Mouse (Mus musculus) mesoderm, embryonic 11.5 days (tissue): ENCODE measurements around the gene Mslnl.
A peak's percentile ranks its signal among the peaks of the same experiment; 100 is the strongest.
"Not testable (repeated sequence)": the region's sequence is repeated elsewhere in the genome, so short reads cannot be mapped to it uniquely, and the experiment has no call there.

Experiments
- DNase-seq: peaks from one replicate; pipeline ENCODE4 v3.0.0-alpha.2; 2012; ENCODE audit warnings: low read depth, low spot score

Gene Mslnl

DNA sequence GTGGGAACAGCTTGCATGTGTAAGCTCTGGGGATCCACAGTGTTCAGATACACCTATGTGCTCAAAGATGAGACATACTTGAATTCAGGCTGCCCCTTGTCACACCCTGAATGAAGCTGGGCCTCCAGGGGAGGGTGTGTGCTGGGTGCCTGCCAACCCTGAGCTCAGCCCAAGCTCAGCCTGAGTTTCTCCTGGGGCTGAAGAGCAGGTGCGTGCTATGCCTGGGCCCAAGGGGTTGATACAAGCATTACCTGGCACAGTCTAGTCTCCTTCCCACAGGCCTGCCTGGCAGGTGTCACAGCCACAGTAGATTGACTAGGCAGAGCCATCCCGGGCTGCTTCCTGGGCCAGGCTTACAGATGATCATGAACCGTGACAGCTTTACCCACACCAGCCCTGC lies at the start of gene Mslnl:
Mslnl (plus strand) TSS at position 298 of the 400 bp plus-strand sequence.
- no peak for DNase-seq

DNA sequence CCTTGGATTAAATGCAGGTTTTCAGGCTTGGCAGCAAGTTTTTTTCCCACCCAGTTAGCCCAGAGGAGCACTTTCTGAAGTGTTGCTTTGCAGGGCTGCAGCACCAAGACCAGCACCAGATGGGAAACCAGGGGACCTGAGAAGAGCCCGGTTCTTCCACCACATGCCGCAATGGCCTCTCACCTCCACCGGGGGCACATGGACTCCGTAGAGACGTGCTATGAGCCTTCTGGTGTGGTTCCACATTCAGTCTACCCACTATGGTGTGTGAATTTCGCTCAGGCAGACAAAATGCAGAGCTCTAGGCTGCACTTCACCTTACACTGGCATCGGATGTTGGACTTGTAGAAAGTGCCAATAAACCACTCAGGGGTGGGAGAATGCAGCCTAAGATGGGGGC lies 49.5 kb upstream of the Mslnl start:
- no peak for DNase-seq

- no peak for DNase-seq
These were observed 46.9 kb upstream of the Mslnl start for GRCm38 (mm10) chr17:25688922-25689321.

- DNase-seq = no peak
These were observed 39.6 kb upstream of the Mslnl start for GRCm38 (mm10) chr17:25696263-25696662.

DNA sequence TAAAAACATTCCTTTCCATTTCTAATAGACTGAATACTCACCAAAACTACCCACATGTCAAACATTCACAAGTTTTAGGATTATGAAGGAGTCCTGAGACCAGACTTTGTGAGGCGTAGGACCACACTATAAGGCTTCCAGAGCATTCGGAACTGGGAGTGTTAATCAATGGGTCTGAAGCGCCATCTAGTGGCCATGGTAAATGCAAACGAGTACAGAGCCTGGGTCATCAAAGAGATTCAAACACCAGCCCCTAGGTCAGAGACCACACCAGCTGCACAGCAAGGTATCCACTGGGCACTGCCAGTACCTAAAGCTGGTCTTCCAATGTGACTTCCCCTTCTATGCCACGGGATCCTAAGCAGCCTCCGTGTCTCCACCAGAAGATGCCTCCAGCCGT lies 37.4 kb upstream of the Mslnl start:
- DNase-seq = peak; percentile 86

GRCm38 (mm10) chr17:25700863-25701496 lies 34.9 kb upstream of the Mslnl start:
- no peak for DNase-seq

GRCm38 (mm10) chr17:25709994-25710393 lies 25.8 kb upstream of the Mslnl start:
- DNase-seq = no peak

- no peak for DNase-seq
These were observed 24.7 kb upstream of the Mslnl start for GRCm38 (mm10) chr17:25711136-25711535.

GRCm38 (mm10) chr17:25715627-25716026 lies 20.2 kb upstream of the Mslnl start:
- no peak for DNase-seq

DNA sequence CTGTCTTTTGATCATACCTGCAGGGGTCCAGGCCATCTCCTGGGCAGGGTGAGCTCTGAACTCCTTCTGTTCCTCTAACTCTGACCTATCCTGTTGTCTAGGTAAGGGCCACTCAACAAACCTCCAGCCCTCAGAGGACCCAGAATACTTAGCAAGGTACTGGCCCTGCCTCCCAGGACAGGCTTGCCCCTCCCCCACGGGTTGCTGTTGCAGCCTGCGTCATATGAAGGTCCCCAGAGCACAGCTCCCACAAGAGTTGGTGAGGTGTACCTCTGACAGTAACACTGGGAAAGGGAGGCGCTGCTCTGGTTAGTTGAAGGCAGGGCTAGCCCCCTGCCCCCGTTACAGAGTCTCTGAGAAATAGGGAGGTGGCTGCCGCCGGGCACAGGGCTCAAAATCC lies 19.7 kb upstream of the Mslnl start:
- DNase-seq = no peak

GRCm38 (mm10) chr17:25716711-25717637 lies 18.9 kb upstream of the Mslnl start, which contains the start of gene Gng13:
Gene Gng13, plus strand, starts transcription at chr17:25717171.
- peak; percentile 17 for DNase-seq

GRCm38 (mm10) chr17:25717691-25718090 lies 18.2 kb upstream of the Mslnl start:
- DNase-seq = no peak

DNA sequence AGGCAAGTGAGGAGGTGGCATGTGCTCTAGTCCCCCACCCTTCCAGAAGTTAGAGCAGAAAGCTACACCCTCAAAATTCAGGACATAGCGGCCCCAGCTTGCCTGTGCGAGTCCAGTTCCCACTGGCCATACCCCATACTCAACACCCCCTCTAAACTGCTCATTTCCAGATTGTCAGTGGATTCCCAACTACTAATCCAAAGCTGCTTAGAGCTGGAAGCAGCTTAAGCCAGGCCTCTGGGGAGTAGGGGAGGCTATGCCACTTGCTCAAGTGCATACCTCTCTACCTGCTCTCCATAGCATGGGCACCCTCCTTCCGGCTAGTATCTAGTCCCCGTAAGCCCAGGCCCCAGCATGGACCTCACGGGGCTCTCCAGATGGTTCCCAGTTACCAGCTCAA lies 14.4 kb upstream of the Mslnl start:
- no peak for DNase-seq

DNA sequence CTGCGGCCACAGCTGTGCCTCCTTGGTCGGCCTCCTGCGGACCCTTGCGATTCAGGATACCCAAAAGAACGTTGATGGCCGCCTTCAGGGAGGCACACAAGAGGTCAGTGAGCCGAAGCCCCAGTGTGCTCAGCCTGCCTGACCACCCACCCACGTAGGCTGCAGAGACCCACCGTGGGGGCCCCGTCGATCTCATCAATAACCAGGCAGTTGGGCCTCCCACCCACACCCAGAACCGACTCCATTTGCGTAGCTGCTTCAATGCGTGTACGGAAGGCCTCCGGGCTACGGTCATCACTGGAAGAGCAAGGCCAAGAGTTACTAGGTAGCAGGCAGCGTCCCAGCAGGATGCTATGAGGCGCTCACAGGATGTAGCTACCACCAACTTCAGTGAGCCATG lies 12.4 kb upstream of the Mslnl start:
- no peak for DNase-seq

DNA sequence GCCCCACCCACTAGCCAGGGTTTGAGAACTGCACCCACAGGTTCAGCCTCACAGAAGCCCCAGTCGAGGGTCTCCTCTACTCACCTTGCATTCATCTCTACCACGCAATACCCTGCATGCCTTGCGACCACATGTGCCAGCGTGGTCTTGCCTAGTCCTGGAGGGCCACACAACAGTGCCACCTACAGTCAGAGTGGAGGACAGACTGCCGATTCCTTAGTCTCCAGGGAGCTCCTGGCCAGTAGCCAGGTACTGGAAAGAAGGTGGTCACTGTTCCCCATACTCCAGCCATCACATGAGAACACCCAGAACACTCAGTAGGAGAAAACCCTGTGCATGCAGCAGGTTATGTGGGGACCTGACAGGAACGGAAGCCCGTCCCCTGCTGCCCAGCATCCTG lies 11.9 kb upstream of the Mslnl start:
- peak; percentile 22 for DNase-seq

GRCm38 (mm10) chr17:25725264-25725663 lies 10.6 kb upstream of the Mslnl start:
- DNase-seq = no peak

- DNase-seq = peak; percentile 100
These were observed 8.4 kb upstream of the Mslnl start, which contains the start of the genes Chtf18 and Rpusd1 for GRCm38 (mm10) chr17:25727265-25728008. Gene Chtf18, minus strand, starts transcription at chr17:25727419. Gene Rpusd1, plus strand, starts transcription at chr17:25727670.

GRCm38 (mm10) chr17:25728009-25728270 lies 7.9 kb upstream of the Mslnl start:
- no peak for DNase-seq

GRCm38 (mm10) chr17:25732082-25732481 lies 3.8 kb upstream of the Mslnl start:
- DNase-seq = peak; percentile 91

- DNase-seq = no peak
These were observed 596 bp upstream of the Mslnl start for GRCm38 (mm10) chr17:25735246-25735645.

DNA sequence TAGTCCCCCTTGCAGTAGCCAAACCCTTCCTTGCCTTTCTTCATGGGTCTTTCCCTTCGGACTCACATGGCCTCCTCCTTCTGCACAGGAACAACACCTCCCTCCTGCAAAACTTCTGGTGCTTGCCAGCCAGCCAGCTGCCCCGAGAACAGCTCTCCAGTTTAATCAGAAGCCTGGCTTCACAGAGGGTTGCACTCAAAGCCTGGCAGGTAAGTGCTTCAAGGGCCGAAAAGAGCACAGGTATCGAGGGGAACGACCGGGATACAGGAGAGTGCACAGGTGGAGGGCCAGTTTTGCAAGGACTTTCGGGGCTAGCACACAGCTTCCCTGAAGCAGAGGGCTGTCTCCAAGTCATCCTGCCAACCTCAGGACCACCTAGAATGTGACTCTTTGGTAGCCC lies 3.0 kb downstream of the Mslnl start:
- DNase-seq = no peak

DNA sequence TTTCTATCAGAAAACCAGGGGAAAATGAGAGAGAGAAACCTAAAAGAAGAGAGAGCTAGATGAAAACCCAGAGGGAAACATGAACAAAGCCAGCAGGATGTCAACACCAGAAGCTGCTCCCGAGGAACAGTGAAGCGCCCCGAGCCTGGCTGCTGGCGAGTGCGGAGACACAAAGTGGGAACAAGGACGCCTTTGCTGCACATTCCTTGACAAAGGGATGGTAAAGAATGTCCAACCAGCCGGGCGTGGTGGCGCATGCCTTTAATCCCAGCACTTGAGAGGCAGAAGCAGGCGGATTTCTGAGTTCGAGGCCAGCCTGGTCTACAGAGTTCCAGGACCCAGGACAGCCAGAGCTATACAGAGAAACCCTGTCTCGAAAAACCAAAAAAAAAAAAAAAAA lies 5.6 kb downstream of the Mslnl start:
- DNase-seq = not testable (repeated sequence)
